Mouse (Mus musculus) right cerebral cortex, postnatal 25 days (tissue): Measurements from ENCODE around the gene Zmynd11.

Experiments
- DNase-seq: peaks from one replicate; pipeline ENCODE4 v3.0.0; 2022

Zmynd11 gene

DNA sequence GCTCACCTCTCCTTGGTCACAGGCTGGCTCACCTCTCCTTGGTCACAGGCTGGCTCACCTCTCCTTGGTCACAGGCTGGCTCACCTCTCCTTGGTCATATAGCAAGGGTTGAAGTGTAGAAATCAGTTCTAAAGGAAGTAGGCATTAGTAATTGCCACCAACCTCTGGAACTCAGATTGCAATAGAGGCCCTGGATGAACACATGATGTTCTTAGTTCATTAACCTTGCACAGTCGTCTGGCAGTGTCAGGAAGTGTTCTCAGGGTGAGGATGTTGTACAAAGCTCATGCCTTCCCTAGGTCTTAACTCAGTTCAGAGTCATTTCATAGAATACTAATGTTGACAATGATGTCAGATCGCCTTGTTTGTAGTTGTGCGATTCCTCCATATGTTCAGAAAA is 112.1 kb downstream of the Zmynd11 start:
- no peak for DNase-seq

DNA sequence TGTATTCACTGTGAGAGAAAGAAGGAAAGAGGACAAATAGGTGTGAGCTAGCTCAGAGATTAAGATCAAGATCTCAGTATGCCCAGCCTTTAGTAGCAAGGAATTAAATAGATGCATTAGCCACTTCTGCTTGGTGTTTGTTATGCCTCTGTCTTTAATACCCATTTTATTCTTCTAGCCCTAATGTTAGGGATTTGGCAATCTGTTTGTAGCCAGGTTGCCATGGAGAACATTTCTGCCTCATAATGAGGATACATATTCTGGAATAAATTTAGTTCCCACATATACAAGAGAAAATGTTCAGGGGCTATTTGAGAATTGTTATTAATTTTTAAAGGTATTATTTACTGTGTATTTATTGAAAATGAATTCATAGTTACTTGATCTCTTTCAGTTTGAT is 114.5 kb downstream of the Zmynd11 start:
- DNase-seq = no peak

DNA sequence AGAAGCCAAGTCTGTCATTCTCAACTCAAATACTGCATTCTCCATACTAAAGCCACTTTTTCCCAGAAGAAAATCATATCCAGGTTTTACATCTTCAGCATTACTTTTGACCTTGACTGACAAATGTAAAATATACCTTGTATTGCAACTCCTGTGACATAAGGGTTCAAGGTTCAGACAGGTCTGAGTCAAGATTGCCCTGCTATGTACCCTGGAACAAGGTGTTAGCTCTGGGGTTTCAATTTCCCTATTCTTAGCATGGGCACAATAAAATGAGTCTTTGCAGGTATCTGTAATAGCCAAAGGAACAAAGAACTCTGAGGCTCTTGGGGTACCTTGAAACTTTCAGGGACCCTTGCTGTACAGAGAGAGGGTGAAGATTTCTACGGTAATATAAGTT is 115.2 kb downstream of the Zmynd11 start:
- no peak for DNase-seq

DNA sequence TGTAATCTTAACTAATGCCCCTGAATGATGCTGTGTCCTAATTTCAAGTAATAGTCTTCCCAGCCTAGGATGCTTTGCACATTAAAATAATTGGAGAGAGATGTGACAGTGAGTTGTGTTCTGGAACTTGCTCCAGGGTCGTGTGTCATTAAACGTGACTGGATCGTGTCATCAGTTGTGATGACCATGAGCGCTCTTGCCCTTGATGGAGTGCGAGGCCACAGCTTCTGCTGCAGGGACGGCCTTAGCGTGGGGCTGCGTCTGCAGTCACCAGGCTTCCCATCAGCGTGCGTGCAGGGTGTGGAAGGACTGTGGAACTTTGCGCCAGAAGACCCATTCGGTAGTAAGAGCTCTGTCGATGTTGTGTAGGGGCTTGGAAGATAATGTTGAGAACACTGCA is 116.4 kb downstream of the Zmynd11 start:
- DNase-seq = no peak

DNA sequence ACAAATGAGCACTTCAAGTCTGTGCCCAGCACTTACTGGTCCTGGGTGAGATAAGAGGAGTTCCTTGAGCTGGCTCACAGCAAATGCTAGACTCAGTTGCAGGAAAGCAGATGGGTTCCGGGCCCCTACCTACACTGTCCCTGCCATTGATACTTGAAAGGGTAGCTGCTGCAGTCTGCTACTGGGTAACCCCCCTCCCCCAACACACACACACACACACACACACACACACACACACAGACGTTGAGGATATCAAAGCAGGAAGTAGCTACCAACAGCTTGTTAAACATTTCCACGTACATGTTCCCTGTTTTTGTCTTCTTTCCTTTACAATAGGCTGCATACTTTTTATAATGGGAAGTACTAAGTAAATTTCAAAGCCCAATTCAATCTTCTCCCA is 127.2 kb downstream of the Zmynd11 start:
- no peak for DNase-seq

DNA sequence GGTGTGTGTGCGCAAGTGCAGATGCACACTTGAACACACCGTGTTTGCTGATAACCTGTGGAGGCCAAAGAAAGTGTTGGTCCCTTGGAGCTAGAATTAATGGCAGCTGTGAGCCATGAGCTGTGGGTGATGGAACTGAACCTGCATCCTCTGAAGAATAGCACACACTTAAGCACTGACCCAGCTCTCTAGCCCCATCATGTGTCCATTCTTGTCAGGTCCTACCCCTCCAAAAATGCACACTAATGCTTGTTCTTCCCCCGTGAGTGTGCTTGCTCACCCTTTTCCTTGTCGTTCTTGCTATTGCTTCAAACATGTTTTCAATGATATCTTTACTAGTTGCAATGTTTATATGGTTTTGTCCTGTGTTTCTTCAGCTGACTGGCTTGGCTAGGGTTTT is 128.6 kb downstream of the Zmynd11 start:
- no peak for DNase-seq

DNA sequence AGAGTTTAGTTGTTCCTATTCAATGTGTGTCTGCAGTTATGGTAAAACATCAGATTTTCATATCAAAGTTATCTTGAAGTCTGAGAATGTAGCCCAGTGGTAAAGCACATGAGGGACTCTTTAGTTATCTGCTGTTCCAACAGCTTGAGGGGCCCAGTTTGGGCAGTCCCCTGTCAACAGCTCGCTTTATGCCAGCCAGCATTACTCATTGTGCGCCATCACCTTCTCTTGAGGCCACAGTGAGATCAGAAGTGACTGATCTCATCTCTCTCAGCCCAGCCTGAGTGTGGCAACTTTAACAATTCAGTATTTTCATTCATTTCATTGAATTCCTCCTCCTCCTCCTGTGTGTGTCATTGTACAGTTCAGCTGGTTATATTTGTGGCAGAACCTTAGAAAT is 129.2 kb downstream of the Zmynd11 start:
- no peak for DNase-seq
